Mouse (Mus musculus) ES-Bruce4 (cell line): Measurements from ENCODE around the gene Ets2. TPM values are rescaled to one million over a fixed set of nuclear protein-coding genes. Genes with fewer than 3 reads are reported as not detected.

Source experiments
- H3K27ac ChIP-seq: 2 replicates; pipeline ENCODE4 v1.5.1; 2012; ENCODE audit warnings: low read length, inconsistent platforms; ENCODE audit not compliant: insufficient read depth
- H3K27me3 ChIP-seq: 2 replicates; pipeline ENCODE4 v1.6.1; 2012; ENCODE audit warnings: mild to moderate bottlenecking, low read length, inconsistent platforms; ENCODE audit not compliant: control insufficient read depth, poor library complexity, insufficient read depth, severe bottlenecking
- H3K36me3 ChIP-seq: 2 replicates; pipeline ENCODE4 v1.6.1; 2012; ENCODE audit warnings: inconsistent platforms, mild to moderate bottlenecking, low read length, moderate library complexity; ENCODE audit not compliant: control insufficient read depth, poor library complexity, insufficient read depth, severe bottlenecking
- H3K4me1 ChIP-seq: one replicate; pipeline ENCODE4 v1.8.1; 2011; ENCODE audit warnings: low read length; ENCODE audit not compliant: control insufficient read depth, insufficient read depth
- H3K4me3 ChIP-seq: 2 replicates; pipeline ENCODE4 v1.5.1; 2011; ENCODE audit warnings: low read depth, mild to moderate bottlenecking, low read length
- H3K9ac ChIP-seq: 2 replicates; pipeline ENCODE4 v1.6.1; 2012; ENCODE audit warnings: low read depth, mild to moderate bottlenecking, inconsistent platforms; ENCODE audit not compliant: poor library complexity, severe bottlenecking
- H3K9me3 ChIP-seq: replicated peaks from 2 replicates; pipeline ENCODE4 v1.6.1; 2012; ENCODE audit warnings: mild to moderate bottlenecking, low read length, inconsistent platforms; ENCODE audit not compliant: control insufficient read depth, poor library complexity, insufficient read depth, severe bottlenecking
- CTCF ChIP-seq: IDR thresholded peaks from one replicate; pipeline ENCODE4 v1.8.1; 2011; ENCODE audit warnings: low read depth, low read length
- EP300 ChIP-seq: IDR thresholded peaks from 2 replicates; pipeline ENCODE4 v1.6.1; 2011; ENCODE audit warnings: low read depth, low read length; ENCODE audit not compliant: insufficient read depth
- POLR2A ChIP-seq: IDR thresholded peaks from one replicate; pipeline ENCODE4 v1.8.1; 2011; ENCODE audit warnings: low read length; ENCODE audit not compliant: insufficient read depth
- polyA plus RNA-seq: library from polyadenylated mRNA; stranded (reverse); fragments of >200 nt; gene quantifications from 2 replicates; pipeline ENCODE4 v1.2.4, GENCODE M21; 2011; ENCODE audit warnings: low read depth; ENCODE audit not compliant: missing spikeins, insufficient read depth, insufficient read length

Gene Ets2
- polyA plus RNA-seq, 1 experiment = 32.5 TPM

- Histone ChIP-seq H3K27ac (no peak overlapping the region), H3K27me3 (no peaks in the 10 kb centered on the region)
These were observed 16.2 kb downstream of the Ets2 start for GRCm38 (mm10) chr16:95718119-95718518.

GRCm38 (mm10) chr16:95720532-95720931 is 18.7 kb downstream of the Ets2 start:
- no peaks in the 10 kb centered on the region for H3K27me3 ChIP-seq
- no peak for TF ChIP-seq CTCF
- TF ChIP-seq POLR2A = no peak
- TF ChIP-seq EP300 = no peak
- H3K4me1 ChIP-seq = peaks cover 3% of the 10 kb centered on the region
- H3K9ac ChIP-seq = no peak overlapping the region
- H3K4me3 ChIP-seq = no peak overlapping the region
- peaks cover 3% of the 10 kb centered on the region; the same call in 1 of the 2 replicates for H3K9me3 ChIP-seq
- H3K36me3 ChIP-seq = peaks cover 26% of the 10 kb centered on the region
- H3K27ac ChIP-seq = no peak overlapping the region

More at GRCm38 (mm10) chr16:95718119-95718518, 16.2 kb downstream of the Ets2 start:
- Histone ChIP-seq H3K9ac (no peak overlapping the region), H3K36me3 (peaks cover 32% of the 10 kb centered on the region), H3K4me3 (no peak overlapping the region), H3K4me1 (peaks cover 3% of the 10 kb centered on the region), H3K9me3 (peaks cover 3% of the 10 kb centered on the region; the same call in 1 of the 2 replicates)
- TF ChIP-seq CTCF (no peak), EP300 (no peak), POLR2A (no peak)

GRCm38 (mm10) chr16:95724251-95724650 is 22.4 kb downstream of the Ets2 start:
- H3K36me3 ChIP-seq = peaks cover 4% of the 10 kb centered on the region
- no peaks in the 10 kb centered on the region for H3K27me3 ChIP-seq
- no peaks in the 10 kb centered on the region for H3K4me1 ChIP-seq
- H3K9me3 ChIP-seq = peaks cover 3% of the 10 kb centered on the region; the same call in 1 of the 2 replicates
- H3K27ac ChIP-seq = no peak overlapping the region
- TF ChIP-seq EP300 = no peak
- no peak for TF ChIP-seq POLR2A
- no peak for TF ChIP-seq CTCF
- H3K9ac ChIP-seq = no peak overlapping the region
- H3K4me3 ChIP-seq = no peak overlapping the region

GRCm38 (mm10) chr16:95724776-95725175 is 22.9 kb downstream of the Ets2 start:
- no peak overlapping the region for H3K9ac ChIP-seq
- peaks cover 3% of the 10 kb centered on the region; the same call in 1 of the 2 replicates for H3K9me3 ChIP-seq

GRCm38 (mm10) chr16:95726802-95727201 is 24.9 kb downstream of the Ets2 start:
- Histone ChIP-seq H3K9me3 (no peaks in the 10 kb centered on the region; the same call in 1 of the 2 replicates), H3K4me1 (no peaks in the 10 kb centered on the region), H3K27ac (no peak overlapping the region), H3K4me3 (no peak overlapping the region), H3K36me3 (no peaks in the 10 kb centered on the region), H3K9ac (no peak overlapping the region), H3K27me3 (no peaks in the 10 kb centered on the region)
- TF ChIP-seq POLR2A (no peak), EP300 (no peak), CTCF (no peak)

More at GRCm38 (mm10) chr16:95724776-95725175, 22.9 kb downstream of the Ets2 start:
- no peak for TF ChIP-seq CTCF
- no peak for TF ChIP-seq POLR2A
- no peak for TF ChIP-seq EP300
- H3K4me3 ChIP-seq = no peak overlapping the region
- no peaks in the 10 kb centered on the region for H3K4me1 ChIP-seq
- H3K27me3 ChIP-seq = no peaks in the 10 kb centered on the region
- H3K27ac ChIP-seq = no peak overlapping the region
- H3K36me3 ChIP-seq = peaks cover 2% of the 10 kb centered on the region

- H3K4me3 ChIP-seq = no peak overlapping the region
- no peak overlapping the region for H3K9ac ChIP-seq
- no peak overlapping the region for H3K27ac ChIP-seq
- H3K36me3 ChIP-seq = no peaks in the 10 kb centered on the region
- no peaks in the 10 kb centered on the region for H3K9me3 ChIP-seq
- H3K4me1 ChIP-seq = no peaks in the 10 kb centered on the region
- no peaks in the 10 kb centered on the region for H3K27me3 ChIP-seq
- no peak for TF ChIP-seq POLR2A
These were observed 26.9 kb downstream of the Ets2 start for GRCm38 (mm10) chr16:95728453-95729435.
